Mouse (Mus musculus): ENCODE results near the gene Nek6.

DNA sequence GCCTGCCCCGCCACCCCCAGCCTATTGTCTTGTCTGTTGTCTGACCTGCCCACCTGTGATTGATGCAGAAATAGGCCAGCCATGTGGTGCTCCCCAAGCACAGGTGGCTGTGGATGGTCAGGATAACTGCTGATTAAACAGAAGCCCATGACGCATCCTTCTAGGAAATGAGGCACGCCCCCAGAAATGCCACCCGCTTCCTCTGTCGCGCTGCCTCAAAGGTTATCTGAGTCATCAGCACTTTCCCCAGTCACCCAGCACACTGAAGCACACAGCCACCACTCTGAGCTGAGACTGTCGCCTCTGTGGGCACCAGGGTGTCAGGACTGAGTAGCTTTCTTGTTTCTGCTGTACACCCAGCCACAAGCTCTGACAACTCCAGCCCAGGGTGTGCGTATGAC is 24.9 kb downstream of the Nek6 start:
- TF ChIP-seq CTCF (IDR thresholded peaks at IDR 0.05; ENCODE audit: insufficient read depth, low read length), result no peak
- TF ChIP-seq POLR2A (IDR thresholded peaks at IDR 0.05; ENCODE audit: borderline replicate concordance, extremely low read depth, low read depth, low read length), result no peak
